Mouse (Mus musculus) urinary bladder, postnatal 4 days (tissue): ENCODE measurements around the gene Sec14l2.
A peak's percentile ranks its signal among the peaks of the same experiment; 100 is the strongest.

ENCODE experiments used
- DNase-seq, 2 experiments: peaks; one replicate each; pipeline ENCODE4 v3.0.0; 2021 to 2022; ENCODE audit warnings: low spot score in 2 of 2

Gene Sec14l2

DNA sequence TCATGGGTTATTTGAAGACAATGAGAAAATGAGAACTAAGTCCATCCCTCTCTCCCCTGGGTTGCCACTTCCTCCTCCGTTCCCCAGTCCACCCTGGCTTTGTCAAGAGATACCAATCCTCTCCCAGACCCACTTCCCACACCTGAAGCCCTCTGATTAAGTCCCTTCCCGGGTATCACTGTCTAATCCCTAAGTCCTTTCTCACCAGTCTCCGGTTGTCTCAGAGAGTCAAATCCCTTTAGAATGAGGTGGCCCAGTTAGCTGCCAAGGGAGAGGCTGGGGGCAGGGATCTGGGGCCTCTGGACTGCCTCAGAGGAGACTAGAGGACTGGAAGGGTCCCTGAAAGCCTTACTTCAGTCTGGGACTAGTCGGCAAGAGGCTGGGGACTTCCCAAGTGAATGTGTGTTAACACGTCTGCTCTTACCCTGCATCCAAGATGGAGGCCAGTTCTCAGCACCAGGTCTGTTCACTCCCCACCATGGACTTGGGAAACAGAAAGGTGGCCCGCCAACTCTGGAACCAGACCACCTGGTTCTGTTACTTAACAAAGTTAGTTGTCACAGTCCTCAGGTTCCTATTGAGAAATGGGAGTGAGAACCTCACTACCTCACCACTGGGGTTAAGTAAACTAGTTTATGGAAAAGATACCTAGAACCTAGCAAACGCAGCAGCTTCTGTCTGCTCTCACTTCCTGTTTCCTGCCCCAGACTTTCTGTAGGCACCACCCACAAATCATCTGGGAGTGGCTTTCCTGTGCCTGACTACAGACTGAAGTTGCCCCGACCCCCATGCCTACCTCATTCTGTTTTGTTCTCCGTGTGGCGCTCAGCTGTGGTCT lies at the start of gene Sec14l2:
Gene Sec14l2, minus strand, starts transcription at position 674 of the 838 bp plus-strand sequence.
- no peak for DNase-seq

DNA sequence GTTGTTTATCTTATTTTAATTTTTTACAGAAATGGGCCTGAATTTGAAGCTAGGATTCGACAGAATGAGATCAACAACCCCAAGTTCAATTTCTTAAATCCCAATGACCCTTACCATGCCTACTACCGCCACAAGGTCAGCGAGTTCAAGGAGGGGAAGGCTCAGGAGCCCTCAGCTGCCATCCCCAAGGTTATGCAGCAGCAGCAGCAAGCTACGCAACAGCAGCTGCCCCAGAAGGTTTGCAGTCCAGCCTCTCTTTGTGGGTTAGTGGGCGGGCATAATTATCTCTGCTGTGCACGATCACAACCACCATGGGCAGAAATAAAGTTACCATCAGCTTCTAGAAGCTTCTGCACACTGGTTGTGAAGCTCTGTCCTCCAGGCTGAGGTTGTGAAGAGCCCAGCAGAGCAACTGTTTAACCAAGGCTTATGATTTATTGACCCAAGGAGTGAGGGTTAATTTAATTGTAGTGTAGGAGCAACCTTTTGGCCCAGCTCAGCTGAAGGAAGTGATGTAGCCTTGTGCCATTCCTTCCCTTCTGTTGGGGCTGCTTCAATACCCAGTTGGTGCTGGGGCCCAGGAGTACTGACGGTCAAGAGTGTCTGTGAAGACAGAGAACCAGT lies 43.4 kb upstream of the Sec14l2 start:
- DNase-seq, result no peak

DNA sequence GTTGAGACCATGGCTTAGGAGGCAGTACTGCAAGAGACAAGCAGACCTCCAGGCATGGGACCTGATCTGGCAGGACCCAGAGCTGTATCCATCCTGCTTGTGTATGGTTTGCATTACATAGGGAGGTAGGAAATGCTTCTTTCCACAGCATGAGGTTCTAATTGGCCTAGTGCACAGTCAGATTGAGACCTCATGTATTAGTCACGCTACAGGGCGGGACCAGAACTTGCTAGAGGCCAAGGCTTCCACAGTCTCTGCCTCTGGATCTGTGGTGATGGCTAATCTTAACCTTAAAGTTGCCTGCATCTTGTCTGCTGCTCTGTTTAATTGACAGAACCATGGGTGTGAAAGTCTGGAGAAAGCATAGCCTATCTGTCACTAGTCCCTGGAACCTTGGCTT lies 41.5 kb upstream of the Sec14l2 start:
- no peak for DNase-seq

DNA sequence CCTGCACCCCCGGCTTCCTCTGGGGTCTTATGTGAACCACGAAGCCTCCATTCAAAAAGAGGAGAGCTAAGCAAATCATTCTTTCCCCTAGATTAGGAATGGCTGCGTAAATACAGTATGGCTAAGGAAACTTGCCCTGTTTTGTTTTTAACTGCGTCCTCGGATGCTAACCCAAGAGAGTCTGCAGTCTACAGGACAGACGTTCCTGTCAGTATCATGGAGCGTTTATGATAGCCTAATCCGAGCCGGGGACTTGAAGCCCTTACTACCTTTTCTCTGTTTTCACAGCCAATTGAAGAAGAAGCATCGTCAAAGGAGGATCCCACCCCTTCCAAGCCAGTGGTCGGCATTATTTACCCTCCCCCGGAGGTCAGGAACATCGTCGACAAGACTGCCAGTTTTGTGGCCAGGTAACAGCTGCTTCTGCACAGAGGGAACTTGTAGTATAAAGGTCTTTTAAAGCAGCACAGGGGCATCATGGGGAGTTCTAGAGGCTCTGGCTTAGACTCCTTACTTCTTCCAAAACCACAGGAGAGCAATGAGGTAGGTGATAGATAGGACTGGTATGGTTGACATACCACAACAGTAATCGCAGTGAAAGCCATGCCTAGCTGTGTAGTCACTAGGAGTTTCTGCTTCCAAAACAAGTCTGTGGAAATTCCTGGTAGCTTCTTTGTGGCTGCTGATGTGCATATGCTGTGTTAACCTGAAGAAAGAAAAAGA lies 37.7 kb upstream of the Sec14l2 start:
- no peak for DNase-seq

DNA sequence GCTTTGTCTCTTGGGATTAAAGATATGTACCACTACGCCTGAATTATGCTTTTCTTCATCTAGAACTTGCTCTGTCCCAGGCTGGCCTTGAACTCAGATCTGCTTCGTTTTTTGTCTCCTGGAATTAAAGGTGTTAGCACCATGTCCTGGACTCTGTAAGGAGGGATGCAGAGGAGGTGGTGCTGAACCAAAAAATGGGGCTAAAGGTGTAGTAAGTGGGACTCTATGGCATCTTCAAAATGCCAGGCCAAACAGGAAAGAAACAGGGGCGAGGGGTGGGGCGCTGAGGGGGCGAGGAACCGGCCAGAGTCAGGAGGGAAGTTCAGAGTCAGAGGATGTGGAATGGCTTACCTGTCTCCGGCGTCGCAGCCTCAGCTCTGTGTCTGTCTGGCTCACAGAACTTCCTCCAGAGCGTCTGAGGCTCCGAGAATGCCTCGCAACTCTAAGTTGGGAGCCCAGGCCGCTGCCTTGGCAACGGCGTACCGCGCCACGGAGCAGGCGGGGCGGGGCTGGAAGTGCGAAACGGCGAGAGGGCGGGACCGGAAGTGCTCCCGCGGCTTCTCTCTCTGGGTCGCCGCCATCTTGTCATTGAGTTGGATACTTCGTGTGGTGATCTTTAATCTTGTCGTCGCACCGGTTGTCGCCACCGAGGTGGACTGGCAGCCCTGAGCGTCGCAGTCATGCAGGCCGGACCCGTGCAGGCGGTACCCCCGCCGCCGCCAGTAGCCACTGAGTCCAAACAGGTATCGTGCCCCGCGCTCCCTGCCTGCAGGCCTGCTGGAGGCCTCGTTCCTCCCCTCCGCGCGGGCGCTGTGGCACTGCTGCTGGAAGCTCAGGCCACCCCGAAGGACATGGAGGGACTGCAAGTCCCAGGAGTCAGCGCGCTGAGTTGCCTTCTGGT lies 36.8 kb upstream of the Sec14l2 start, which contains the start of the genes Ccdc157 and Sf3a1:
Gene Ccdc157, minus strand, starts transcription at position 486 of the 901 bp plus-strand sequence.
Gene Sf3a1, plus strand, starts transcription at position 543 of the 901 bp plus-strand sequence.
- peak; percentile 88 to 92 for DNase-seq

DNA sequence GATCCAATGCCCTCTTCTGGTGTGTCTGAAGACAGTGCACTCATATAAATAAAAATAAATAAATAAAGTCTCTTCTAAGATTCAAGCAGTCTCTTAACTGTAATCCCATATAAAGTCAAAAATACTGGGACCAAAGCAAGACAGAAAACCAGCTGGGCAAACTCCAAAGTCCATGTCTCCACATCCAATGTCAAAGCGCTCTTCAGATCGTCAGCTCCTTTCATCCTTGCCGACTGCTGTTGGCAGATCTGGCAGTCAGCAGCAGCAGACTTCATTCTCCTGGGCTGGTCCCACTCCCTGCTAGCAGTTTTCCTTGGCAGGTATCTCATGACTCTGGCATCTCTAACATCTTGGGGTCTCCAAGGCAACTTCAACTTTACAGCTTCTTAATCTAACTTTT lies 35.5 kb upstream of the Sec14l2 start:
- DNase-seq, result no peak

DNA sequence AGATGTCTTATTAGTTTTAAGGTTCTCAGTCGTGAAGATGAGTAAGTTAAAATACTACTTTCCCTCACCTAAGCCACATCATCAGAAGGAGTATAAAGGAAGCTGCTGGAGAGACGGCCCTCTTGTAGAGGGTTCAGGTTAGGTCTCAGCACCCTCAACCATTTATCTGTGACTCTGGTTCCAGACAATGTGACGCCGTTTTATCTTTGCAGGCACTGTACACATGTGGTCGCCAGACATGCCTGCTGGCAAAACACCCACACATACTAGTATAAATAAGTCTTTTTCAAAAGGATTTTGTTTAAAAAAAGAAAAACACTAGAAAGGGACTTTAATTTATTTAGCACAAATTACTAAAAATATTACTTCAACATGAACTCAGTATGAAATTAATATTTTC lies 32.4 kb upstream of the Sec14l2 start:
- no peak for DNase-seq

DNA sequence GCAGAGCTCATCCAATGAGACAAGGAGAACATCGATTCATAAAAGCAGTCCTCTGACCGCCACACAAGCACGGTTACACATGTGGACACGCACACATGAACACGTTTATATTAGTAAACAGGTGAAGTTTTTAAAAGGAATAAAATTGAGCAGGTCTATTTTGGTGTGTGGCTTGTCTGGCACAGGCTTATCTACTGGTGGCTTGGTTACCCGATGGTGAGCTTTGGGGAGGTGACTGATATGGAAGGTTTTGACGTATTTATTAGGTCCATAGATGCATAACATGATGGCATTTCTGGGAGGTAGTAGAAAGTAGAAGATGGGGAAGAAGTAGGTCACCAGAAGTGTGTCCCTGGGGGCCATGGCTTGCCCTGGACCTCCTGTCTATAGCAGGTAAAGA lies 30.5 kb upstream of the Sec14l2 start:
- no peak for DNase-seq

DNA sequence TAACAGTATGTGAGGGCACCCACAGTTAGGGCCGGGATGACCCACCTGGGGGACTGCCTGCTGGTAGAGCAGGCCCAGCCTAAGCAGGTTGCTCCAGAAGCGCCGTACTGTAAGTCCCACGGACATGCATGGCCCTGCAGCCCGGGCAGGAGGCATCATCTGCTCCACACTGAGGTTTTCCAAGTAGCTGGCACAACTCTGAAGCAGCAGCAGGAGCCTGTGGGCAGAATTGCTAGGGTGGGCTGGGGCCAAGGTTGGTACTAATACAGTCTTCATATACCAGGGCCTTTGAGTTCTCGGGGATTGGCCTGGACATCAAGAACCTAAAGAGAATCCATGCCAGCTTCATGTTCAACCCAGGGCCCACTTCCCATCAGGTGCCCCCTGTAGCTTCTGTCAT lies 26.7 kb upstream of the Sec14l2 start:
- DNase-seq, result no peak

DNA sequence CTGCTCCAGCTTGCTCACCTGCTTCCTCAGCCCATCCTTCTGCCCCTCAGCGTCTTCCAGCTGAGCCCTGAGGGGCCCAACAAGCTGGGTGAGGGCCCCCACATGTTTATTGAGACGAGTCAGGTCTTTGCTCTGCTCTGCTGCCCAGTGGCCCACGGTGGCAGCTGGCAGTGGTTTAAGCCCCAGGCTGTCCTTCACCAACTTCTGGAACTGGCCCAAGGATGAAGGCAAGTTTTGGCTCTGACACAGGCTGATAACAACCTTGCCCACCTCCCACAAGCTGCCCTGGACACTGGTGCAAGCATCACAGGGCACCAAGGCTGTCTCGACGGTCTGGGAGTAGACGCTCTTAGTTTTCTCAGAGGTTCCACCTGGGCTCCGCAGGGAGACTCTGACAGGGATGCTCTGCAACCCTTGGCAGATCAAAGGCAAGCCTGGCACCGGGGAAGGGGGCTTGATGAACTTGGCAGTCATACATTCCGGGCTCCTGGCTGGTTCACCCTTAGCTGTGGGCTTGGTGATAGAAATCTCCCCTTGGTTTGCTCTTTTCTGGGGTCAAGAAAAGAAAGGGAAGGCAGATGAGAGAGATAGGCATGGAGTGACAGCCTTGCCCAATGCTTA lies 25.4 kb upstream of the Sec14l2 start:
- DNase-seq, result no peak

DNA sequence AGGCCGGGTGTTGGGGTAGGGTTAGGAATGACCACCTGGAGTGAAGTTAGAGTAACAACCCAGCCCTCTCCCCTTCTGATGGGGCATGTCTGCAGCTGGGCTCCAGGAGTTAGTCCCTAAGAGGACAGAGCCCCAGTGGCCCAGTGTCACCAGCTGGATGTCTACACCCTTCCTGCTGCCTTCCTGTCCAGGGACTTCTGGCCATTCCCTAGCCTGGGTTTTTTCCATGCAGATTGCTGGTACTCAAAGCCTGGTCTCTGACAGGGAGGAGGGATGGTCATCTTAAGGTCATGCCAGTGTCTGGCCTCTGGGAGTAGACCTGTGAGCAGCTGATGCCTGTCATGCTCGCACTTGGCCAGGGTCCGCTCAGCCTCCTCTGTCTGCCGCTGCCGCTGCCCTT lies 24.9 kb upstream of the Sec14l2 start:
- DNase-seq, result no peak

DNA sequence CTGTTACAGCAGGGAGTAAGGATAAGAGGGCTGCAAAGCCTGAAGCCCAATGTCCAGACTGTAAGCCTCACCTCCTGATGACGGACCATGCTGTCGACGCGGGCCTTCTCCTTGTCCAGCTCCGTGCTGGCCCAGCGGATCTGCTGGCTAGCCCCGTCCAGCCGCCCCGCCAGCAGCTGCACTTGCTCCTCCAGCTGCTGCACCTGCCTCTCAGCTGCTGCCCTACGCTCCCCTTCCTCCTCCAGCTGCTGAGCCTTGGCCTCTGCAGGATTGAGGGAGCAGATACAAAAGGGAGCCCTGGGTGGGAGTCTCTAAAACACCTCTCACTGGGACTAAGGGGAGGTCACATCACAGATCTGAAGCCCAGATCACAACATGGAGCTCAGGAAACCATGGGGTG lies 23.9 kb upstream of the Sec14l2 start:
- no peak for DNase-seq

DNA sequence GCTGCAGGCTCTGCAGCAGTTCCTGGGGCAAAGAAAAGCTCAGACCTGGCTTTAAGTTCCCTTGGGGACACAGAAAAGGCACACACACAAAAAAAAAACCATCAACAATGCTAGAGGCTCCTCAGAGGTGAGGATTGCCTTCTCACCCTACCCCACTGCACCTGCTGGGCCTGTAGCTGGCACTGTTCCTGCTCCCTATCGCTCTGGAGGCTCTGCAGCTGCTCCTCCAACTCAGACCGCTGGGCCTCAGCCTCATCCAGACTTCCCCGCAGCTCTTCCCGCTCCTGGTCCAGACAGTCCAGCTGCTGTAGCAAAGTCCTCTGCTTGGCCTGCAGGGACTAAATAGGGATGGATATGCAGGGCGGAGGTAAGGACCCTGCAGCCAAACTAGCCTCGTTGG lies 23.2 kb upstream of the Sec14l2 start:
- DNase-seq, result no peak

DNA sequence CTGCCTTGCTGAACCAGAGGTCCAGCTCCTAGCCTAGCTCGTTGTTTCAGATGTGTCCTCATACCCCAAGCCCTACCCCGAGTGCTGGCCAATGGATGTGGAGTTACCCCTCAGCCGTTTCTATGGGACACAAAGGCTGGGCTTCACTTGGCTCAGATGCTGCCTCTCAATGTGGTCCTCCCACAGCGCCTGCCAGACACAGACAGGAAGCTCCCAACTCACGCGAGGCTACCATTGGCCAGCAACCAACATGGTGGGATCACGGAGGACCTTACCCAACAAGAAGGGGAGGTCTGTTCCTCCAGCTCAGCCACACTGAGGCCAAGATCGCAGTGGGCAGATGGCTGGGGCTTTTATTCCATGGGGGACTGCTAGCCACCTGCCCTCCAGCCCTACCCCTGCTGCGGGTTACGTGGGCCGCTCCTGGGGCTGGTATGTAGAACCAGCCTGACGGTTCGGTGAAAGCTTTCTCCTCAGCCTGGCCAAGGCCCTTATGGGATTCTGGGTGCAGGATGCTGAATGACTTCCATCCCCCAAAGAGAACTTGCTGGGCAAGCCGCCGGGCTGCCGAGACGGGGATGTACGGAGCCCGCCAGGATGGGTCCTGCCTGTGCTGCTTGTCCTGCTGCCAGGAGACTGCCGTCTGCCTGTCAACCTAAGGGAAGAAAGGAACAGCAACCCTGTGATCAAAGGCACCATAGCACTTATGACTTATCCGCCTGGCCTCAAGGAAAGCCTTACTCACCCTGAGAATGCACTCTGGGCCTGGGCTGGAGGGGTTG lies 20.3 kb upstream of the Sec14l2 start:
- DNase-seq, result no peak

DNA sequence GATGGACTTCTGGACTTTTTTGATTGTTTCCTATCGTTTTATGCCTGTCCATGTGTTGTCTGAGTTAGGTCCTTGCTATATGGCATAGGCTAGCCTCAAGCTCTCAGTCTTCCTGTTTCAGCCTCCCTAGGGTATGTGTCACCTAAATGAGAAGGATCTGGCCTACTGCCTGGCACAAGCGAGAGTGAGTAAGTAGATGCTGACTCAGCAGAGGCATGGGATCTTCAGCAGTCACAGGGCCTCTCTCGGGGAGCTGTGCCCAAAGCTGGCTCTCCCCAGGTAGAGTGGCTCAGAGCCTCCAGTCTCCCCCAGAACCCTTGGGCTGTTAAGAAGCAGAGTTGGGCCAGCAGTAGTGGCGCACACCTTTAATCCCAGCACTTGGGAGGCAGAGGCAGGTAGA lies 19.1 kb upstream of the Sec14l2 start:
- no peak for DNase-seq

DNA sequence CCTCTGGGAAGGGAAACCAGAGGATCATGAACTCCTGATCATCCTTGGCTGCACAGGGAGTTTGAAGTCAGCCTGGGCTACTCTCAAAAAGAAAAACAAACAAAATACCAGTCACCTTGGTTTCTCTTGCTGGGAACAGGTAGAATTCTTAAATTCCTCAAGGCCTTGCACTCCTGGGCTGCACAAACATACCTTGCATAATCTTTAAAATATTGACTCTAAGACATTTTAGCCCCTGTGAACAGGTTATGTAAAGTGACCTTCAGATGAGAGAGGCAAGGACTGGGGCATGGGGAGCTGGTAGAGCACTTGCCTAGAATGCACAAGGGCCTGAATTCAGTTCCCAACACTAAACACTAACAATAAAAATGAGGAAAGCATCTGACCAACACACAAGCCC lies 18.3 kb upstream of the Sec14l2 start:
- DNase-seq, result no peak

DNA sequence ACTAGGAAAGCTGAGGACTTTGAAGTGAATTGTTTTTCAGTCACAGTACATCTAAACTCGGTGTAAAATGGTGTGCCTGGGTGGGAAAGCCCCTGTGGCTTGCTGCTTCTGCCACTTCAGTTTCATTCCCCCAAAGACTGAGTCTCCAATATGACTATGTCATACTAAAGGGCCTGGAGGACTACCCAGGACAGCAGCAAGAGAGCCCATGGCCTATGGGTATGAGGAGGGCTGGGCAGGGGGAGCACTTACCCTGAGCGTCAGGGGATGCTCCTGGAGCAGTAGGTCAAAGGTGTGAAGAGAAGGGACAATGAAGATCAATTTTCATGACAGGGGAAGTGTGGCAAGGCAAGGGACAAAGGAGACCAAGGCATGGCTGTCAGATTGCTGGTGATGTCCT lies 15.7 kb upstream of the Sec14l2 start:
- no peak for DNase-seq

DNA sequence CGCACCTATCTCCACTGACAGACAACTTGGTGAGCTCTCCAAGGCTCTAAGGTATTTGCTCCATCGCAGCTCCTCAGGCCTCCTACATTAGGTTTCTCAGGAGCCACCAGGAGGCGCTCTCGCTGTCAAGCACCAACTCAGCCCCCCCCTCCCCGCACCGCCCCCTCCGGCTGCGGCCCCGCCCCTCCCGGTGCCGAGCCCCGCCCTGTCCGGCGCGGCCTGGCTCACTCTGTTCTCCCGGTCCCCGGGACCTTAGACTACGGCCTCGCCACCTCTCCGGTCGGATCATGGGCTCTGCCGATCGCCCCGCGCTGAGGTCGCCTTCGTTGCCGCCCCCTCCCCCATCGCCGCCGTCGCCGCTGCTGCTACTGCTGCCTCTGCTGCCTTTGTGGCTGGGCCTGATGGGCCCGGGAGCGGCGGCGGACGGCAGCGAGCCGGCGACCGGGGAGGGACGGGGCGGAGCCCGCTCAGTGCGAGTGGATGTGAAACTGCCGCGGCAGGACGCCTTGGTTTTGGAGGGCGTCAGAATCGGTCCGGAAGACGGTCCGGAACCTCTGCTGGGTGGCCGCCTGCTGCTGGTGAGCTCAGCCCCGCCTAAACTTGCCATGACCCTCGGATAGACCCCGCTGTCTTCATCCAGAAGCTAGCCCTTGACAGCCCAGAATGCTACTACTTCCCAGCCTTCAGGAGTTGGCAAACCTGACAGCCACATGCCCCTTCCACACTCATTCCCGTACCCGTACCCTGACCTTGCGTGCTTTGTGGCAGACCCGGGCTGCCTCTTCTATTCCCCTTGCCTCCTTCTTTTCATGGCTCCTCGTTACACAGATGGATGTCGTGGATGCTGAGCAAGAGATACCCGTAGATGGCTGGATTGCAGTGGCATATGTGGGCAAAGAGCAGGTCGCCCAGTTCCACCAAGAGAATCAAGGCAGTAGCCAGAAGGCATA lies 12.0 kb upstream of the Sec14l2 start, which contains the start of gene Rnf215:
Gene Rnf215, plus strand, starts transcription at position 217 of the 950 bp plus-strand sequence.
- DNase-seq, result peak; percentile 79 to 90

DNA sequence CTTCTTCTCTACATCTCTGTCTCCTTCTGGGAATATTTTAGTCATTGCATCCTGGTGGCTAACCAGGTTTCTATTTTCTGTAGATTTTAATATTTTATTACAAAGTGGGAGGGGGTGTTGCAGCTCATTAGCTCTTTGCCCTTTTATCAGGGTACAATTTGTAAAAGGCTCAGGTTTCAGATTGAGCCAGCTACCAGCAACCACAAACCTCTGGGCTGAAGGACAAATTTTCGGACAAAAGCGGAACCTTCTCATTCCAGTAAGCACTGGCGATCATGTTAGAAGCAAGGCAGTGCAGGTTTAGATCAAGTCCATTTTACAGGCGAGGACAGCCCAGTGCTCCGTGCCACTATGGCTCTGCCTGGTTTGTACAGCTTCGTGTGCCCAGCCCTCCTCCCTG lies 11.2 kb upstream of the Sec14l2 start:
- no peak for DNase-seq
